Mouse (Mus musculus): Measurements from ENCODE around the gene Tmem59l.

Gene Tmem59l

GRCm38 (mm10) chr8:70486941-70487520, at the start of gene Tmem59l:
Gene Tmem59l (minus strand): TSS chr8:70487358.
- WGBS, result 9% methylated on average over 33 of the region's 33 CpGs

- 91% methylated on average over 2 of the region's 2 CpGs for WGBS
Observed at GRCm38 (mm10) chr8:70535701-70536100, 48.5 kb upstream of the Tmem59l start.

GRCm38 (mm10) chr8:70535221-70535620, 48.1 kb upstream of the Tmem59l start:
- WGBS, result 72% methylated on average over 3 of the region's 3 CpGs

- WGBS, result 69% methylated on average over 12 of the region's 12 CpGs
Observed at GRCm38 (mm10) chr8:70534281-70534680, 47.1 kb upstream of the Tmem59l start.

GRCm38 (mm10) chr8:70530314-70530713, 43.2 kb upstream of the Tmem59l start:
- 91% methylated on average over 2 of the region's 2 CpGs for WGBS

GRCm38 (mm10) chr8:70529741-70530161, 42.6 kb upstream of the Tmem59l start:
- 63% methylated on average over 3 of the region's 3 CpGs for WGBS

GRCm38 (mm10) chr8:70529299-70529698, 42.1 kb upstream of the Tmem59l start:
- 77% methylated on average over 5 of the region's 5 CpGs for WGBS

- WGBS, result 18% methylated on average over 13 of the region's 13 CpGs
Observed at GRCm38 (mm10) chr8:70528182-70528797, 41.1 kb upstream of the Tmem59l start.

GRCm38 (mm10) chr8:70527512-70528181, 40.5 kb upstream of the Tmem59l start, which contains the start of the genes Fkbp8 and Kxd1:
Gene Fkbp8 (plus strand): TSS chr8:70527724.
Gene Kxd1 (minus strand): TSS chr8:70527956.
- WGBS, result under 1% methylated on average over 60 of the region's 61 CpGs

- 3% methylated on average over 8 of the region's 8 CpGs for WGBS
Observed at GRCm38 (mm10) chr8:70527111-70527511, 40.0 kb upstream of the Tmem59l start.

GRCm38 (mm10) chr8:70522592-70523403, 35.6 kb upstream of the Tmem59l start:
- under 1% methylated on average over 51 of the region's 51 CpGs for WGBS

- 61% methylated on average over 2 of the region's 2 CpGs for WGBS
Observed at GRCm38 (mm10) chr8:70519606-70520005, 32.4 kb upstream of the Tmem59l start.

- WGBS, result 65% methylated on average over 6 of the region's 6 CpGs
Observed at GRCm38 (mm10) chr8:70519043-70519442, 31.9 kb upstream of the Tmem59l start.

- WGBS, result 74% methylated on average over 10 of the region's 10 CpGs
Observed at GRCm38 (mm10) chr8:70517940-70518643, 30.9 kb upstream of the Tmem59l start.

GRCm38 (mm10) chr8:70513441-70513840, 26.3 kb upstream of the Tmem59l start:
- 5% methylated on average over 2 of the region's 2 CpGs for WGBS

GRCm38 (mm10) chr8:70512253-70512903, 25.2 kb upstream of the Tmem59l start:
- 92% methylated on average over 11 of the region's 11 CpGs for WGBS

- WGBS, result 93% methylated on average over 2 of the region's 2 CpGs
Observed at GRCm38 (mm10) chr8:70511770-70512169, 24.6 kb upstream of the Tmem59l start.

GRCm38 (mm10) chr8:70511174-70511573, 24.0 kb upstream of the Tmem59l start:
- 79% methylated on average over 6 of the region's 6 CpGs for WGBS

- 1% methylated on average over 74 of the region's 74 CpGs for WGBS
Observed at GRCm38 (mm10) chr8:70510228-70510915, 23.2 kb upstream of the Tmem59l start, which contains the start of gene Uba52. Gene Uba52 (minus strand): TSS chr8:70510801.

GRCm38 (mm10) chr8:70509281-70509952, 22.3 kb upstream of the Tmem59l start:
- 12% methylated on average over 25 of the region's 25 CpGs for whole genome bisulfite sequencing
